ENCODE assay signal across 17 mouse cellular contexts in genomic region chr8:55754189-55754588, GRCm38 (mm10).
DNase-seq lines count a peak whose midpoint lies in the region; ATAC-seq and TF ChIP-seq lines count a peak whose summit lies in the region.
"Had no signal": no experiment of that assay in that cellular context is flagged by ENCODE, and none has a peak within 500 bp of the region (broad histone marks: within the 10 kb centered on the region; RNA-seq: fewer than 3 reads in every experiment).

No protein-coding gene starts in this region.

- H3K9ac ChIP-seq in hindbrain, postnatal 0 days (replicated peaks; ENCODE audit: low read length): no peak overlapping the region
- no peak overlapping the region for H3K9ac ChIP-seq in neural tube, embryonic 15.5 days (replicated peaks)
- no peak overlapping the region for H3K9ac ChIP-seq in stomach, postnatal 0 days (ENCODE audit: low read length)
- H3K9ac ChIP-seq: liver, embryonic 13.5 days had no signal

- no peak for TF ChIP-seq EP300 in stomach, postnatal 0 days (optimal IDR thresholded peaks at IDR 0.05)

- no peaks in the 10 kb centered on the region for H3K4me1 ChIP-seq in hindbrain, embryonic 10.5 days (replicated peaks)
- no peaks in the 10 kb centered on the region for H3K4me1 ChIP-seq in hindbrain, postnatal 0 days (ENCODE audit: insufficient read depth, low read length)
- H3K4me1 ChIP-seq in neural tube, embryonic 15.5 days: no peaks in the 10 kb centered on the region
- no peaks in the 10 kb centered on the region for H3K4me1 ChIP-seq in stomach, postnatal 0 days (replicated peaks; ENCODE audit: control insufficient read depth, insufficient read depth)
- H3K4me1 ChIP-seq: liver, embryonic 13.5 days had no signal

- no peak overlapping the region for H3K4me3 ChIP-seq in hindbrain, embryonic 10.5 days
- H3K4me3 ChIP-seq in hindbrain, postnatal 0 days (ENCODE audit: low read length): no peak overlapping the region
- no peak overlapping the region for H3K4me3 ChIP-seq in neural tube, embryonic 15.5 days (replicated peaks)
- no peak overlapping the region for H3K4me3 ChIP-seq in stomach, postnatal 0 days (ENCODE audit: low read depth, low read length)
- H3K4me3 ChIP-seq: liver, embryonic 13.5 days had no signal

- no peak for TF ChIP-seq CTCF in hindbrain, postnatal 0 days (IDR thresholded peaks at IDR 0.05; ENCODE audit: low read depth)
- no peak for TF ChIP-seq CTCF in stomach, postnatal 0 days (IDR thresholded peaks at IDR 0.05; ENCODE audit: low read depth)

- 61% methylated on average over 6 of the region's 6 CpGs for WGBS in hindbrain, embryonic 10.5 days
- 63% methylated on average over 6 of the region's 6 CpGs for WGBS in hindbrain, postnatal 0 days
- WGBS in neural tube, embryonic 15.5 days: 70% methylated on average over 6 of the region's 6 CpGs
- WGBS in stomach, postnatal 0 days: 54% methylated on average over 6 of the region's 6 CpGs

- H3K4me2 ChIP-seq in hindbrain, postnatal 0 days (ENCODE audit: low read depth, low read length): no peak overlapping the region
- no peak overlapping the region for H3K4me2 ChIP-seq in neural tube, embryonic 15.5 days
- H3K4me2 ChIP-seq in stomach, postnatal 0 days (replicated peaks; ENCODE audit: low read depth): no peak overlapping the region
- H3K4me2 ChIP-seq: liver, embryonic 13.5 days had no signal

- no peaks in the 10 kb centered on the region for H3K9me3 ChIP-seq in hindbrain, embryonic 10.5 days
- no peaks in the 10 kb centered on the region for H3K9me3 ChIP-seq in hindbrain, postnatal 0 days (ENCODE audit: low read length)
- H3K9me3 ChIP-seq in neural tube, embryonic 15.5 days (replicated peaks): no peaks in the 10 kb centered on the region
- no peaks in the 10 kb centered on the region for H3K9me3 ChIP-seq in stomach, postnatal 0 days (ENCODE audit: control insufficient read depth, low read length)

- H3K36me3 ChIP-seq in hindbrain, embryonic 10.5 days: no peaks in the 10 kb centered on the region
- H3K36me3 ChIP-seq in hindbrain, postnatal 0 days (ENCODE audit: insufficient read depth, low read length): no peaks in the 10 kb centered on the region
- no peaks in the 10 kb centered on the region for H3K36me3 ChIP-seq in neural tube, embryonic 15.5 days
- no peaks in the 10 kb centered on the region for H3K36me3 ChIP-seq in stomach, postnatal 0 days (ENCODE audit: control insufficient read depth, insufficient read depth, low read length)
- H3K36me3 ChIP-seq: G1E; liver, embryonic 13.5 days had no signal

- no peak overlapping the region for H3K27ac ChIP-seq in hindbrain, embryonic 10.5 days
- H3K27ac ChIP-seq in hindbrain, postnatal 0 days: no peak overlapping the region
- no peak overlapping the region for H3K27ac ChIP-seq in neural tube, embryonic 15.5 days (replicated peaks)
- H3K27ac ChIP-seq in stomach, postnatal 0 days (replicated peaks): no peak overlapping the region
- H3K27ac ChIP-seq: liver, embryonic 13.5 days had no signal

- no peaks in the 10 kb centered on the region for H3K27me3 ChIP-seq in hindbrain, embryonic 10.5 days (ENCODE audit: insufficient read depth, poor library complexity, severe bottlenecking)
- H3K27me3 ChIP-seq in hindbrain, postnatal 0 days (ENCODE audit: insufficient read depth, low read length): no peaks in the 10 kb centered on the region
- no peaks in the 10 kb centered on the region for H3K27me3 ChIP-seq in neural tube, embryonic 15.5 days (replicated peaks)
- no peaks in the 10 kb centered on the region for H3K27me3 ChIP-seq in stomach, postnatal 0 days (ENCODE audit: control insufficient read depth, insufficient read depth, low read length)
- H3K27me3 ChIP-seq: liver, embryonic 13.5 days had no signal

- peak; percentile 3 for DNase-seq in hindbrain, embryonic 10.5 days (ENCODE audit: low spot score)
- no peak for DNase-seq in hindbrain, postnatal 0 days (ENCODE audit: low spot score)
- peak; percentile 11 for DNase-seq in neural tube, embryonic 10.5 days (ENCODE audit: extremely low spot score, low spot score)
- DNase-seq in embryo, embryonic 11.5 days (ENCODE audit: low read depth, low spot score): peak; percentile 7
- peak; percentile 31 for DNase-seq in mesoderm, embryonic 11.5 days (ENCODE audit: low read depth, low spot score)
- DNase-seq in stomach, postnatal 0 days (ENCODE audit: low spot score): no peak
- DNase-seq in natural killer cell, adult 2 months (ENCODE audit: low spot score in 2 of 2): no peak
- DNase-seq: B cell, adult 2 months; cerebellum, postnatal 36 days; gastrocnemius, postnatal 10 days; heart, postnatal 14 days; layer of hippocampus, postnatal 36 days; liver, embryonic 13.5 days; right cerebral cortex, postnatal 4 days had no signal

- ATAC-seq in hindbrain, postnatal 0 days: no peak
- ATAC-seq in neural tube, embryonic 15.5 days (ENCODE audit: low FRiP score): no peak
- ATAC-seq in stomach, postnatal 0 days (ENCODE audit: low FRiP score, low TSS enrichment): no peak
- ATAC-seq: lung, postnatal 0 days had no signal

Comparison
In these comparisons a context has a peak if more than half of its experiments do, and no peak if none do; other contexts are left out.
1. DNase-seq: peak in hindbrain, embryonic 10.5 days (single experiment), neural tube, embryonic 10.5 days (single experiment), embryo, embryonic 11.5 days (single experiment) and mesoderm, embryonic 11.5 days (single experiment); none in hindbrain, postnatal 0 days (single experiment), stomach, postnatal 0 days (single experiment) and natural killer cell, adult 2 months (0 of 2).